Mouse (Mus musculus) lung, adult 2 months (tissue): ENCODE data around the gene Bag5. TPM values are rescaled to one million over a fixed set of nuclear protein-coding genes. Genes with fewer than 3 reads are reported as not detected.

Source experiments
- DNase-seq: peaks from one replicate; pipeline ENCODE4 v3.0.0; 2022
- H3K4me1 ChIP-seq: fragments of 200-500 bp; 2 replicates; pipeline ENCODE4 v1.6.1; 2011; ENCODE audit warnings: low read length; ENCODE audit not compliant: control insufficient read depth, insufficient read depth
- H3K4me3 ChIP-seq: fragments of 200-500 bp; replicated peaks from 2 replicates; pipeline ENCODE3; 2011; ENCODE audit warnings: low read depth, mild to moderate bottlenecking, control low read depth, low read length; ENCODE audit errors: extremely low read depth
- CTCF ChIP-seq: fragments of 200-500 bp; IDR thresholded peaks from 2 replicates; pipeline ENCODE4 v1.5.1; 2011; ENCODE audit warnings: mild to moderate bottlenecking, low read length, control low read depth; ENCODE audit not compliant: insufficient read depth
- POLR2A ChIP-seq: fragments of 200-500 bp; IDR thresholded peaks from 2 replicates; pipeline ENCODE4 v1.6.1; 2011; ENCODE audit warnings: low read depth, mild to moderate bottlenecking, control low read depth, low read length, borderline replicate concordance; ENCODE audit errors: extremely low read depth
- WGBS: fragments of 180-500 bp; shearing (Covaris S2); methylation state at CpG from one replicate; pipeline ENCODE4 v1.1.7; 2018; 5-methylcytosine and 5-hydroxymethylcytosine counted together
- polyA plus RNA-seq: library from polyadenylated mRNA; depleted of rRNA; stranded (reverse); fragments of >200 nt; gene quantifications from 2 replicates; pipeline ENCODE4 v1.2.3, GENCODE M21; 2012; rRNA removed

Bag5 gene
- polyA plus RNA-seq, result 21.4 and 21.9 TPM in 2 replicates

DNA sequence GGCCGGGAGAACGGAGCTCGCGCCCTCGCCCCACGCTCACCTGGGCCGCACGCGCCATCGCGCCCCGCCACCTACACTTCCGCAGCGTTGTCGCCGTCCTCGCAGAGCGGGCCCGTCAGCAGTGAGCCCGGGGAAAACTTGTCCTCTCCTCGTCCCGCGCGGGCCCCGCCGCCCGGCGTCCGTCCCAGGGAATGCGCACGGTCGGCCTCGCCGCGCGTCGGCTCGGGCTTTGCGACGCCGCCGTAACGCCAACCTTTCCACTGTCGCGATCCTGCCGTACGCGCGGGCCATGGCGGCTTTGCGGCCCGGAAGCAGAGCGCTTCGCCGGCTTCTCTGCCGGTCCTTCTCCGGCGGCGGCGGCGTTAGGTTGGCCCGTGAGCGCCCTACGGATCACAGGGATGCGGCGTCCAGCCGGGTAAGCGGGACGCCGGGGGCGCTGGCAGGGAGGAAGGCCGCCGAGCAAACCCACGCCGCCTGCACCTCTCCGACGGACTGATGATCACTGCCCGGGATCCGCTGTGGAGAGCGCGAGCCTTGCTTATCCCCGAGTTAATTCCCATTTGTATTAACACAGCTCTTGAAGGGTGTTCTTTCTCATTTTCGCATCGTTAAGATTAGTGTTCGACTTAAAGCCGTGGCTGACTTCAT, at the start of gene Bag5, which contains the start of gene Apopt1:
Gene Bag5 (minus strand): TSS at position 254 of the 648 bp plus-strand sequence.
Gene Apopt1 (plus strand): TSS at position 258 of the 648 bp plus-strand sequence.
- TF ChIP-seq POLR2A (peak; percentile 78), CTCF (no peak)
- peak; percentile 88 for DNase-seq
- Histone ChIP-seq H3K4me3 (peak within 1 kb of the TSS; percentile 63), H3K4me1 (peaks cover 5% of the 10 kb centered on the region; the same call in 1 of the 2 replicates)
- WGBS, result under 1% methylated on average over 85 of the region's 86 CpGs

DNA sequence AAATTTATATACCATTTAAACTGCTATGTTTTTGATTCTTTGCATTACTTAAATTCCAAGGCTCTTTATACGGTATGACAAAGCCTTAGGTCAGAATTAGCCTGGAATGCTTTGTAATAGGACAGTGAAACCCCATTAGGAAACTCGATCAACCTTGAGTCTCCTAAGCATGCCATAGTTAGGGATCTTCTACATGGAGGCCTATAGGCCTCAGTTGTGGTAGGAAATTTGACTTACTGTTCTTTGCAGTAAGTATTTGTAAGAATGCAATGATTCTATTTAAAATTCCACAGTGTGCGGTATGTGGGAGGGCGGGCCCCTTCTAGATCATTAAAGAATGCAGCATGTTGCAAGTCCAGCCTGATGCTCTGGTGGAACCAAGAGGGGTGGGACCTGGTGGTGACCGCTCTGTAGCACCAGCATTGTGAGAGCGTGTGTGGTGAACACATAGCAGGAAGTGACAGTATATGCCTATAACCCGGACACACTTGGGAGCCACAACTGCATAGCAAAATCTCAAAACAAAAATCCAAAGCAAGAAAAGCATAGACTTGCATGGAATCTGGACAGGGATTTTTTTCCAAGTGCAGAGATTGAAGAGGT, 47.4 kb upstream of the Bag5 start:
- DNase-seq, result no peak
- TF ChIP-seq POLR2A (no peak), CTCF (no peak)
- peak overlapping the region; percentile 23 for H3K4me3 ChIP-seq

DNA sequence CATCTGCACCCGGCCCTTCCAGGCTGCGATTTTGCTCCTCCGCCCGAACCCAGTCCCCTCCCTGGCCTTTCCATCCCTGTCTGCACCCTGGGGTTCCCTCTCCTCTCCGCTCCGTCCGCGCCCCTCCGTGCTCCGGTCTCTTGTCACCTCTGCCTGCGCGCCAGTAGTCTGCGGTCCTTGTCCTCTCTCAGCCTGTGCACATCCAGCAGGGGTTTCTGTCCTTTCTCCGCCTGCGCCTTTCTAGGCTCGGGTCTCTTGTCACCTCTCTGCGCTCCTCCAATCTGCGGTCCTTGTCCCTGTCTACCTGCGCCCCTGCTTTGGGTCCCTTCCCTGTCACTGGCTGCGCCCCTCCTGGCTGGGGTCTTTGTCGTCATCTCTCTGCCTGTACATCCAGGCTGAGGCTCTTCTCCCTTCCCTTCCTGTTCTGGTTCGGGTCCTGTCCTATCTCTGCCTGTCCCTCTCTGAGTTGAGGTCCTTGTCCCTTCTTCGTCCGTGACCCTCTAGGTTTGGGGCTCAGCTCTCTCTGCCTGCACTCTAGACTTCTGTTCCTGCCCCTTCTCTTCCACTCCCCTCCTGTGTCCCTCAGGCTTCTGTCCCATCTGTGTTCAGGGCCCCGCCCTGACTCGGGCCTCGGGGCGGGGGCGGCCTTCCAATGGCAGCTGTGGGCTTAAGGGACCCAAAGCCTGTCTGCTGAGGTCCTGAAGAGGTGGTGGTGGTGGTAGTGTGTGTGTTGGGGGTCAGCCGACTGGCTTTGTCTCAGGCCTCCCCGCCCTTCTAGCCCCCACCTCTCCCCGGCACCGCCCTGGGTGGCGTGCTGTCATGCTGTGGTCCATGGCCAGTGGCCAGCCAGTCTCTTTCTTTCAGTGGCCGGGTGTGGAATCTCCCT, 46.4 kb upstream of the Bag5 start:
- Histone ChIP-seq H3K4me1 (peaks cover 19% of the 10 kb centered on the region), H3K4me3 (peak overlapping the region; percentile 97)
- DNase-seq, result peak; percentile 72
- WGBS, result 3% methylated on average over 35 of the region's 35 CpGs
- TF ChIP-seq CTCF (no peak), POLR2A (peak; percentile 51; the same call in 1 of the 2 replicates)

More for the DNA sequence above, 47.4 kb upstream of the Bag5 start:
- WGBS, result 24% methylated on average over 7 of the region's 7 CpGs
- H3K4me1 ChIP-seq, result peaks cover 15% of the 10 kb centered on the region

DNA sequence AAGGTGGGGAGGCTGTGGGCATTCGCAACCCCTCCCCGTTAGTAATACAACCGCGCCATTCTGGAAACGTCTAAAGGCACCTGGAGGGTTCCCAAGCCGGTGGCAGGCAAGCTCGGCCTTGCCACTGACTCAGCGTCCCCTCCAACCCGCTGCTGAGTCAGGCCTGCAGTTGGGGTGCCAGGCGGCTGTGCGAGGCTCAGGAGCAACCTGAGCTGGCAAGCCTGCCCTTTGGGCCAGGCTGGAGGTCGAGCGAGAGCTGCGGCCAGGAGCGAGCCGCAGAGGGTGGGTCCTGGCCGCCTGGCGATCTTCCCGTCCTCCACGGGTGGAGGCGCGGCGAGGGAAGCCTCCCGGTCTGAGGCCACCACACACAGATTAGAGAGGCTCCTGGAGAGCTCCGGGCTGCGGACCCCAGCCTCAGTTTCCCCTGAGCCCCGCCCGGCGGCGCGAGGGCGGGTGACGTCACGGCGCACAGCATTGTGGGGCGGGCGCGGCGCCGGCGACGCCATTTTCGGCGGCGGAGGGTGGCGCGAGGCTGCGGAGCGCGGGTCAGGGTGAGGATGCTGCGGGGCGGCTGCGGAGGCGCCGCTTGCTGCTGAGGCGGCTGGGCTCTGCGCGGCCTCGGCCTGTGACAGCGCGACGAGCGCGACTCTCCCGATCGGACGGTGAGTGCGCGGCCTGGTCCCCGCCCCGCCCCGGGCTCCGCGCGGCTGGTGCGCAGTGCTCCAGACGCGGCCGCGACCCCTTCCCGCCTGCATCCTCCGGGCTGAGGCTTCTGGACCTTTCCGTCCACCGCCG, 45.5 kb upstream of the Bag5 start, which contains the start of gene Klc1:
Gene Klc1 (plus strand): TSS at position 469 of the 795 bp plus-strand sequence.
- peak; percentile 84 for DNase-seq
- peak; percentile 76; the same call in 1 of the 2 replicates for TF ChIP-seq POLR2A
- no peak for TF ChIP-seq CTCF
- Histone ChIP-seq H3K4me3 (peak within 1 kb of the TSS; percentile 97), H3K4me1 (peaks cover 19% of the 10 kb centered on the region)
- under 1% methylated on average over 70 of the region's 85 CpGs for whole genome bisulfite sequencing

DNA sequence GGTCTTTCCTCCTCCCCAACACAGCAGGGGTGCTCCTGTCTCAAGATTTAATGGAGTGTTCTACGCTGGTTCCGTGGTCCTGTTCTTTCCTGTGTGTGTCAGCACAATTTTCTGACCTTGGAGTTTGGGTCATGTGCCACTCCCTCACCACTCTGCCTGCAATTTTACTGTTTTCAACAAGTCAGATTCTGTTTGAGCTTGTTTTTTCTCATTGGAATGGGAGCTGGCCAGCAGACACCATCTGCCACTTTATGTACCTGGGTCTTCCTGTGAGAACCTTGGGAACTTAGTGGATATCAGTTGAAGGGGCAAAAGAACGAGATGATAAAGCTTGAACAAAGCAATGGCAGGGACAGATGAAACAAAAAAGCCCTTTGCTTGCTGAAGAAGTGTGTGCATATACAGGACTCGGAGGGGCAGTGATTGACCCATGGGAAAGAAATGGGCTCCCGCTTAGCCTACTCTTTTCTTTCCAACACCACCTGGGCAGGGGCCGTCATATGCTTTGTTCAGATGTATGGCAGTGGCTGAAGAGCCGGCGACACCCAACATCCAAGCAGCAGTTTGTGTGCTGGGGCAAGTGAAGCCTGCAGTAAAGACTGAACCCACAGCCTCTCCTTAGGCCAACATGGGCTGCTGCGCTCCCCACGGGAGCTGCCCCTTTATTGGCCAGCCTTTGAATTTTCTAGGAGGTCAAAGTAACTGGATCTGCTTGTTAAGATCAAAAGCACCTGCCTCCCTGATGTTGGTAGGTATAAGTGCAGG, 44.7 kb upstream of the Bag5 start:
- 61% methylated on average over 10 of the region's 10 CpGs for WGBS
- no peak for TF ChIP-seq POLR2A
- TF ChIP-seq CTCF, result no peak
- DNase-seq, result peak; percentile 19
- peak overlapping the region; percentile 97 for H3K4me3 ChIP-seq
- H3K4me1 ChIP-seq, result peaks cover 19% of the 10 kb centered on the region

DNA sequence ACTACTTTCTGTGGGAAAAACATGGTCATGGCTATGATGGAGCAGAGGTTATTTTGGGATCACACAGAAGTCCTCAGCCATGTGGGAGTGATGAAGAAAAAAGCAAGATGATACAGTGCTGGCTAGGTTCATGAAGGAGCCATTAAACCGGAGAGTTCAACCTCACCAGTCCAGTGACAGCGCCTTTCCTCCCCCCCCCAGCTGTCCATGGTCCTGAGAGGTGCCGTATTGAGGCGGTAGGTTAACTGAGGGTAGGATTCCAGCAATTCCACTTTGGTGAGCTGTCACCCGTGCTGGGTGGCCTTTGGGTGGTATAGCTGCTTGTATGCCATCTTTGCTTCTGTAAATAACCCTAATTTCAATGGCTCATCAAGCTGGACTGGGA, 43.6 kb upstream of the Bag5 start:
- no peak for TF ChIP-seq POLR2A
- TF ChIP-seq CTCF, result no peak
- WGBS, result 51% methylated on average over 5 of the region's 5 CpGs
- no peak for DNase-seq

DNA sequence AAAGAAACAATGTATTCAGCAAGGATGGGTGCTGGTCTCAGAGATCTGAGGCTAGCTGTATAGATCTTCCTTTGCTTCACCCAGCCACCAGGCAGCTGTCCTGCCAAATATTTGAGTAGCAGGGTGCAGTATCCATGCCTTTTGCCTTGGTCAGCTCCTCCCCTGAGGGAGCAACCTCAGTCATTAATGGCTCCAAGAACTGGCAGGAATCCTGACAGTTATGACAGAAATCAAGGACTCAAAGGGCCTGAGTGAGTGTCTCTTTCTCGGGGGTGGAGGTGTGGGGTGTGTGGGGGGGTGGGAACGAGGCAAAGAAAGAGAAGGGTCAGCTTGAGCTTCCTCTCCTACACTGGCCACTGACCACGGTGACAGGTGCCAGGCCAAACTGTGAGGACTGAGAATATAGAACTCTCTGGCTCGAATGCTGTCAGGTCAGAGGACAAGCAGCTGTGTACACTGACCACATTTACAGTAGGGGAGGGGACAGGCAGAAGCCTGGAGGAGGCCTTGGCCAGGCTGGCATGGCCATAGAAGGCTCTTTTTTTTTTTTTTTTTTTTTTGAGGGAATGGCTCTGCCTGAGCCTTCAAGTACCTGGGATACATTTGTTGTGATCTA, 43.1 kb upstream of the Bag5 start:
- no peak for DNase-seq
- peaks cover 14% of the 10 kb centered on the region for H3K4me1 ChIP-seq
- 43% methylated on average over 4 of the region's 4 CpGs for WGBS
- no peak for TF ChIP-seq POLR2A
- no peak for TF ChIP-seq CTCF
- no peak overlapping the region for H3K4me3 ChIP-seq

More for the DNA sequence above, 43.6 kb upstream of the Bag5 start:
- Histone ChIP-seq H3K4me1 (peaks cover 14% of the 10 kb centered on the region), H3K4me3 (no peak overlapping the region)

DNA sequence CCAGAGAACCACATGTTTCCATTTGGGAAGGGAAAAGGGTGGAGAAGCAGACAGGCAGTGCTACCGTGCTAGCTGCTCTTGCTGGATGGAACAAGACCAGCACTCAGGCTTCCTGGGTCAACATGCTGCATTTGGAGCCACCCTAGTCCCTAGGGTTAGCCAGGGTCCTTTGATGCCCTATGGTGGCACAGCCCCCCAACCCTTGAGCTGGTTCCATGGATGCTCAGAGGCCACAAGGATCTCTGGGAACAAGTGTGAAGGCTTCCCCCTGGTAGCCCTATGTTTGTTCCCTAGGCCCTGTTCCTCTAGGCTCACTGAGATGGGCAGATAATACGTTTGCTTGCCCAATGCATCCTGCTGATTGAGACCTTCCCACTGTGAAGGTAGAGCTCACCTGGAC, 42.2 kb upstream of the Bag5 start:
- TF ChIP-seq CTCF, result no peak
- TF ChIP-seq POLR2A, result no peak
- H3K4me3 ChIP-seq, result no peak overlapping the region
- H3K4me1 ChIP-seq, result peaks cover 8% of the 10 kb centered on the region
- 49% methylated on average over 2 of the region's 2 CpGs for WGBS
- no peak for DNase-seq
